Mouse (Mus musculus) megakaryocyte, embryonic 14.5 days (primary cell): ENCODE data around the gene Kcnh1.

ENCODE experiments used
- FLI1 ChIP-seq: IDR thresholded peaks from 2 replicates; pipeline ENCODE4 v1.6.1; 2012; ENCODE audit warnings: low read length, inconsistent platforms, mixed read lengths
- GATA1 ChIP-seq: IDR thresholded peaks from 3 replicates; pipeline ENCODE4 v1.6.1; 2012; ENCODE audit warnings: mixed read lengths, low read length, inconsistent platforms, borderline replicate concordance

GRCm38 (mm10) chr1:192473134-192473533, 282.6 kb downstream of the Kcnh1 start:
- no peak for TF ChIP-seq GATA1
- TF ChIP-seq FLI1 = no peak
